Mouse (Mus musculus): Measurements from ENCODE around the gene Rbx1. TPM values are rescaled to one million over a fixed set of nuclear protein-coding genes. Genes with fewer than 3 reads are reported as not detected.

Rbx1 gene
- polyA plus RNA-seq, 1 experiment from 2014 or later: 532 TPM

- DNase-seq (ENCODE audit: low spot score): no peak
These were observed 56.7 kb downstream of the Rbx1 start for GRCm38 (mm10) chr15:81522761-81523168.

GRCm38 (mm10) chr15:81523169-81523871, 57.2 kb downstream of the Rbx1 start:
- peaks cover 4% of the 10 kb centered on the region for H3K4me1 ChIP-seq (replicated peaks; ENCODE audit: control insufficient read depth, insufficient read depth, low read length)
- H3K9me3 ChIP-seq (ENCODE audit: control insufficient read depth, low read length): no peaks in the 10 kb centered on the region
- H3K27me3 ChIP-seq (replicated peaks; ENCODE audit: control insufficient read depth, insufficient read depth, low read length): no peaks in the 10 kb centered on the region
- H3K4me3 ChIP-seq (ENCODE audit: low read depth, low read length): peak overlapping the region; percentile 64
- H3K36me3 ChIP-seq (ENCODE audit: control insufficient read depth, insufficient read depth, low read length): no peaks in the 10 kb centered on the region
- under 1% methylated on average over 41 of the region's 41 CpGs for WGBS
- DNase-seq (ENCODE audit: low spot score): peak; percentile 100
- peak; percentile 94 for ATAC-seq (replicated peaks; ENCODE audit: low FRiP score)
- peak overlapping the region; percentile 85 for H3K9ac ChIP-seq (ENCODE audit: low read depth, low read length)
- H3K27ac ChIP-seq (ENCODE audit: low read depth, low read length): peak overlapping the region; percentile 96
- H3K4me2 ChIP-seq: peak overlapping the region; percentile 95

More at GRCm38 (mm10) chr15:81522761-81523168, 56.7 kb downstream of the Rbx1 start:
- H3K9ac ChIP-seq (ENCODE audit: low read depth, low read length): peak overlapping the region; percentile 85
- H3K36me3 ChIP-seq (ENCODE audit: control insufficient read depth, insufficient read depth, low read length): no peaks in the 10 kb centered on the region
- ATAC-seq (replicated peaks; ENCODE audit: low FRiP score): peak; percentile 88
- no peaks in the 10 kb centered on the region for H3K27me3 ChIP-seq (replicated peaks; ENCODE audit: control insufficient read depth, insufficient read depth, low read length)
- H3K4me1 ChIP-seq (replicated peaks; ENCODE audit: control insufficient read depth, insufficient read depth, low read length): no peaks in the 10 kb centered on the region; the same call in 1 of the 2 replicates
- no peaks in the 10 kb centered on the region for H3K9me3 ChIP-seq (ENCODE audit: control insufficient read depth, low read length)
- WGBS: under 1% methylated on average over 16 of the region's 16 CpGs
- peak overlapping the region; percentile 96 for H3K27ac ChIP-seq (ENCODE audit: low read depth, low read length)
- H3K4me2 ChIP-seq: peak overlapping the region; percentile 95
- H3K4me3 ChIP-seq (ENCODE audit: low read depth, low read length): peak overlapping the region; percentile 64

- peak overlapping the region; percentile 85 for H3K9ac ChIP-seq (ENCODE audit: low read depth, low read length)
- DNase-seq (ENCODE audit: low spot score) (peak; percentile 51), ATAC-seq (replicated peaks; ENCODE audit: low FRiP score) (no peak)
- H3K4me1 ChIP-seq (replicated peaks; ENCODE audit: control insufficient read depth, insufficient read depth, low read length): peaks cover 6% of the 10 kb centered on the region
- H3K27me3 ChIP-seq (replicated peaks; ENCODE audit: control insufficient read depth, insufficient read depth, low read length): no peaks in the 10 kb centered on the region
- peak overlapping the region; percentile 64 for H3K4me3 ChIP-seq (ENCODE audit: low read depth, low read length)
- H3K4me2 ChIP-seq: peak overlapping the region; percentile 95
- H3K9me3 ChIP-seq (ENCODE audit: control insufficient read depth, low read length): no peaks in the 10 kb centered on the region
- 1% methylated on average over 12 of the region's 12 CpGs for WGBS
- H3K27ac ChIP-seq (ENCODE audit: low read depth, low read length): peak overlapping the region; percentile 96
- H3K36me3 ChIP-seq (ENCODE audit: control insufficient read depth, insufficient read depth, low read length): no peaks in the 10 kb centered on the region
These were observed 57.8 kb downstream of the Rbx1 start for GRCm38 (mm10) chr15:81523901-81524300.

Other genes starting within 250 kb of the Rbx1 start
- 0.12 and 0.29 TPM in 2 replicates for gene Mchr1, start 230.8 kb upstream of the Rbx1 start, polyA plus RNA-seq (2014; fragmentation: Nextera tagmentation; extraction: Ambion mirVana)
- 71.9 and 74.6 TPM in 2 replicates for gene Slc25a17, start 105.5 kb upstream of the Rbx1 start, polyA plus RNA-seq (2014; fragmentation: Nextera tagmentation; extraction: Ambion mirVana)
- gene St13, start 66.2 kb upstream of the Rbx1 start, polyA plus RNA-seq (2014; fragmentation: Nextera tagmentation; extraction: Ambion mirVana): 159 and 166 TPM in 2 replicates
- gene Xpnpep3, start 66.2 kb upstream of the Rbx1 start, polyA plus RNA-seq (2014; fragmentation: Nextera tagmentation; extraction: Ambion mirVana): 12.4 and 13.1 TPM in 2 replicates
- 1.7 and 2.0 TPM in 2 replicates for gene Dnajb7, start 58.0 kb upstream of the Rbx1 start, polyA plus RNA-seq (2014; fragmentation: Nextera tagmentation; extraction: Ambion mirVana)
- gene Ep300, start 119.1 kb downstream of the Rbx1 start, polyA plus RNA-seq (2014; fragmentation: Nextera tagmentation; extraction: Ambion mirVana): 18.1 and 22.9 TPM in 2 replicates
- 39.0 and 43.1 TPM in 2 replicates for gene L3mbtl2, start 197.6 kb downstream of the Rbx1 start, polyA plus RNA-seq (2014; fragmentation: Nextera tagmentation; extraction: Ambion mirVana)
- gene Chadl, start 231.0 kb downstream of the Rbx1 start, polyA plus RNA-seq (2014; fragmentation: Nextera tagmentation; extraction: Ambion mirVana): 0.87 and 1.5 TPM in 2 replicates

Measured in liver, embryonic 11.5 days (tissue).